Mouse (Mus musculus) spleen, adult 18-20 months (tissue): ENCODE results near the gene Hpse2.
"Not testable (repeated sequence)": the region's sequence is repeated elsewhere in the genome, so short reads cannot be mapped to it uniquely, and the experiment has no call there.

Experiments used
- DNase-seq, 2 experiments: peaks; one replicate each; pipeline ENCODE4 v3.0.0; 2022; ENCODE audit warnings: mixed read lengths in 2 of 2

Hpse2 gene

DNA sequence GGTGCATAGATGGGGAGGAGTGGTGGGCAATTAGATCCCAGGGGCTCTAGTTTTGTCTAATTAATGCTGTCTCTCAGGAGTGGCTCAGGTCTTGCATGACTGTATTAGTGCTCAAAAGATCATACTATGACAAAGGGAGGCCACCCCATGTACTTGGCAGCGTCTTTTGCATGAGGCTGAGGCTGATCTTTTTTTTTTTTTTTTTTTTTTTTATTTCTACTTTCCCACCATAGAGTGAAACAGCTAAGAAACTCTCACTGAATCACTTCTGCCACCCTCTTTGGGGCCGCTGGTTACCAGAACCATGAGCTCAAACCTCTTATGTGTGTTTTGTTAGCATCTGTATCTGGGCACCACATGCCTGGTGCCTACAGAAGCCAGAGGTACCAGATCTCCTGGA, 549.0 kb downstream of the Hpse2 start:
- no peak for DNase-seq

- no peak for DNase-seq
These were observed 549.9 kb downstream of the Hpse2 start for GRCm38 (mm10) chr19:42838271-42838670.

GRCm38 (mm10) chr19:42837591-42837990, 550.6 kb downstream of the Hpse2 start:
- DNase-seq: no peak

DNA sequence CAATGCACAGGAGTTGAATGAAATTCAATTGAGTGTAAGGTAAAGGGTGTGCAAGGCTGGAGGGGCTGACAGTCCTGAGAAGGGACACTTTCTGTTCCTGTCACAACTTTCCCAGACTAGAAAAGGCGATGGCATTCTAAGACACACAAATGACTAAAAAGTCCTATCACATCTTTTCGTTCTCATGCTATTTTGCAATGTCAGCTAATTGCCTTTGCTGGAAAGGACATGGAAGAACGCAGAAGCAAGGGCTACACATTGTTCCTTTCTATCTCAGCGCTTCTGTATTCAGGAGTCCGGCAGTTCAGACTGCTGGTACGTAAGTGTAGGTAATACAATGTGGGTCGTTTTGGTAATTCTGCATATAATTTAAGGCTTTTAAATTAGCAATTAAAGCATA, 555.0 kb downstream of the Hpse2 start:
- DNase-seq: no peak

DNA sequence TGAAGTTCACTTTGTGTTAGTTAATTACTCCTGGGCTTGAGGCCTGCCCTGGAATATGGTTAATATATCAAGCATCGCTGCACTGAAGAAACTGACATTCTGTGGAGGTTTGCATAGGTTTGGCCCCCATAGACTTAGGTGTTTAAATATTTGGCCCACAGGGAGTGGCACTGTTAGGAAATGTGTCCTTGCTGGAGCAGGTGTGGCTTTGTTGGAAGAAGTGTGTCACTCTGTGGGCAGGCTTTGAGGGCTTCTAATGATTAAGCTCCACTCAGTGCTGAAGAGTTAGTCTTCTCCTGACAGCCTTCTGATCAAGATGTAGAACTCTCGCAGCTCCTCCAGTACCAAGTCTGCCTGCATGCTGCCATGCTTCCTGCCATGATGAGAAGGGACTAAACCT, 555.9 kb downstream of the Hpse2 start:
- no peak for DNase-seq

DNA sequence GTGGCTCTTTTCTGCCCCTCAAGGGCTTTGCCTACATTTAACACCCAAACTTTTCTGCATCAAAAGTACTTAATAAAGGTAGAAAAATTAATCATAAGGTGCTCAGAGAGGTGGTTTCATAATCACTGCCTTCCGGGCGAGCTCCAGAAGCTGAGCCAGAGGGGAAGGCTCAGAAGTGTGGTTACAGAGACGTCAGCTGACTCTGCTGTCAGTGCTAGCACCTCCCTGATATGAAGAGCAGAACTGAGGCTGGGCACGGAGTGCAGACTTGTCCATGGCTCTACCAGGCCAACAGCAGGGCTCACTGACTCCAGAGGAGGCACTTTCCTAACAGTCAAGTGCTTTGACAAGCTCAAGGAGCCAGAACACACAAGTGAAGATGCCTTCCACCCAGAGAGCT, 559.0 kb downstream of the Hpse2 start:
- DNase-seq: no peak

- DNase-seq: no peak
These were observed 560.3 kb downstream of the Hpse2 start for GRCm38 (mm10) chr19:42827843-42828242.

DNA sequence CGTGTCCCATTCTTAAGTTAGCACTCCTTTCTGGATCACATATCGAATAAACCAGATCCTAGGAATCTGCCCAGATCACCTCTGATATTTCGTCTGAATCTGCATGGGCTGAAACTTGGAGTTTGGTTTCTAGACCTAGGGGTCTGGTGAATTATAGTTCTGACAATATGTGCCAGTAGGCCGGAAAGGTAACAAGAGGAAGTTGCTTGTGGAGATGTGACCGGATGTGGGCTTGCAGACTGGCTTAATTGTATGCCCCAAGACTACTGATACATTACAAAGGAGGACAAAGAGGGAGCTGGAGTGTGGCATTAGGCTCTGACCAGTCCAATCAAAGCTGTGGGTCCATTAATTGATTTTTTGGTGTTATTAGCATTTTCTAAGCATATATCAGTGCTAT, 568.0 kb downstream of the Hpse2 start:
- no peak for DNase-seq

GRCm38 (mm10) chr19:42817761-42818160, 570.4 kb downstream of the Hpse2 start:
- DNase-seq: no peak

- no peak for DNase-seq
These were observed 571.9 kb downstream of the Hpse2 start for GRCm38 (mm10) chr19:42816261-42816660.

DNA sequence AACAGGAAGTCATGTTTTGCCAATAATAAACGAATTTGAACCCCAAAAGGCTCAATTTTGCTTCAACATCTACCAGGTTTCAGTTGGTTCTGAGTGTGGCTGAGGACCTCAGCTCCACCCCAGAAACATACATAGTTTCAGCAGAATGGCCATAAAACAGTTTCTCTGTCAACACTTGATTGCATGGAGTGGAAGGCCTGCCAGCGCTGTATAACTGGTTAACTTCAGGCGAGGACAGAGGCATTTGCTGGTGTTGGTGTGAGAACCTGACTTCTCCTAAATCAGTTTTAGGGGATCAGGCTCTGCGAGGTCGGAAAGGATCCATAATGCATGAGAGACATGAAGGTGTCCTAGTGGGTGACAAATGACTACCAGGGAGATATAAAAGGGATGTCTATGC, 578.0 kb downstream of the Hpse2 start:
- no peak for DNase-seq

GRCm38 (mm10) chr19:42809491-42809890, 578.7 kb downstream of the Hpse2 start:
- no peak for DNase-seq

DNA sequence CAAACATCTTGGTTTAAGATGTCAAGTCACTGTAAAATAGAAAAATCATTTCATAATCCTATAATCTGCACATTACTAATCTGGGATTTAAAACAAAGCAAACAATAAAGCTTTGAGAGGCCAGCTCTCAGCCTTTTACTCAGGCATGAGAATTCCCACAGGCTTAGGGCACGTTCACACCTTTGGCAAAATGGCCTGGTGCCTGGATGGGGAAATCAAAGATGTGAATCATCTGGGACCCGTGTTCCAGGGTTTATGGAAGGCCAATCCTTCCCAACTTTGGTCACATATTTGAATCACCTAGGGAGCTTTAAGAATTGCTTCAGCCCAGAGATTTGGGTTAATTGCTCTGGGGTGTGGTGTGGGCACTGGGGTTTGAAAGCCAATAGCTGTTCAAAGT, 590.3 kb downstream of the Hpse2 start:
- DNase-seq: no peak

GRCm38 (mm10) chr19:42795801-42796200, 592.4 kb downstream of the Hpse2 start:
- no peak for DNase-seq

DNA sequence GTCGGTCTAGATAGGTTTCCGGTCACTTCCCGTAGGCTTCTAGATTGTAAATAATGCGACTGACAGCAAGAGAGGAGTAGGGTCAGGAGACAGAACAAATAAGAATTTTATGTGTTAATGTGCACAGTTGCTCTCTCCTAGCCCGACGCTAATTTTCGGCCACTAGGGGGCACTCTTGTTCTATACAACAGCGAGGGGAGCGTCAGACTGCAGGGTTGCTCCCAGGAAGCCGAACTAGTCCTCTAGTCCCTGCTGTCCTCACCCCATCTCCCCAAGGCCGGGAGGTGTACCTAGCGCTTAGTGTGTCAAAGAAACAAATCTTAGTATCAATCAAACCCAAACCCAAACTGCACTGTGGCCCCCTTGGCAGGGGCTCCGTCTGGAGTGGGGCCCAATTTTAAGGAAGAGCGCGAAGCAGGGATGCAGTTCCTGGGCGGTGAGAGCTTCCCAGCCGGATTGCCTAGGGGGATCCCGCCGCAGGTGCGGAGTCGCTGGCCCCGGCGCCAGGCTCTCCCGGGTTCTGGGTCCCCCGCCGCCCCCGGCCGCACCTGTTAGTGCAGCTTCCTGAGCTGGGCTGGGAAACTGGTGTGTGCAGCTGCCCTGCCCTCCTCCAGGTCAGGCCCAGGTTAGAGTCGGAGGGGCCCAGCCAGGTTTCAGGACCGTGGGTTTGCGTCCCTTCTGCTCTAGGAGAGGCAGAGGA, 593.1 kb downstream of the Hpse2 start:
- peak; percentile 58 to 85 for DNase-seq

DNA sequence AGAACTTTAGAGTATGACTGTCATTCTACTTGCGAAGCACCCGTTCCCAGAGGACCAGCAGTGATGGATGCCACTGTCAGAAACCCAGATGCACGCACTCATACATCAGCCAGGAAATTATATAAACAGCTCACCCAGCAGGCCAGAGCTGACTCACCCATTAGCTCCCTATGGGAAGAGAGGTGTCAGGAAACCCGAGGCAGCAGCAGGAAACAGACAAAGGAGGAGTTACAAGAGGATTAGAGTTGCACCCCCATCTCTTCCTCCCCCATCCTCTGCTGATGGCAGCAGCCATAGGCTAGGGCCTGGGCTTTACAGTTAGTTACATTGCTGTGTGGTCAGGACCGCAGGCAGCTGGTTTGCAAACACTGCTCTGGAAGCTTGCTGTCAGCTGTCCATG, 599.8 kb downstream of the Hpse2 start:
- no peak for DNase-seq

DNA sequence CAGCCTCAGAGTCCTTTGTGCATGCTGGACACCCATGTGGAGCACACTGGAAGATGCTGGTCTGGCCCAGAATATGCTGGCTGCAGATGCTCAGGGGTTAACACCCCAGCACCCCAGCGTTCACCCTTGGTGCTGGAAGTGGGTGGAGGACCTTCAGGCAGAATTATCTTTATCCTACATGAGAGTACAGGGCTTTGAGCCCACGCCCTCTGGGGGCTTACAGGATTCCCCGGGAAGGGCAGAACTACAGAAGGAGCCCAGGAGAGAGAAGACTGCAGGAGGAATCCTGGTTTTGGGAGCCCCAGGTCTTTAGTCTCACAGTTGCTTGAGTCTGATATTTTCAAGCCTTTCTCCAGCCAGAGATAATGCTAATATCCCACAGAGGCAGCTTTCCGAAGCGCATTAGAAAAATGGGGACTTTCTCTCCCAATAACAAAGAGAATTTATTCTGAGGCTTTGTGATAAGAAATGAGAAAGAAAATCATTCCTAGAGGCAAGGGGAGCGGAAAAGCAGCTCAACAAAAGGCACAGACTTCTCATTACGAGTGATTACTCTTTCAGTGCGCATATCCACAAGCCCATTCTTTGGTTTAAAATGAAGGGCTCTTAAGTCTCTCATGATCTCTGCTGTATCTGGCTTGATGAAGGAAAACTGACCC, 602.5 kb downstream of the Hpse2 start:
- DNase-seq: no peak

- DNase-seq: no peak
These were observed 603.0 kb downstream of the Hpse2 start for GRCm38 (mm10) chr19:42785129-42785528.

DNA sequence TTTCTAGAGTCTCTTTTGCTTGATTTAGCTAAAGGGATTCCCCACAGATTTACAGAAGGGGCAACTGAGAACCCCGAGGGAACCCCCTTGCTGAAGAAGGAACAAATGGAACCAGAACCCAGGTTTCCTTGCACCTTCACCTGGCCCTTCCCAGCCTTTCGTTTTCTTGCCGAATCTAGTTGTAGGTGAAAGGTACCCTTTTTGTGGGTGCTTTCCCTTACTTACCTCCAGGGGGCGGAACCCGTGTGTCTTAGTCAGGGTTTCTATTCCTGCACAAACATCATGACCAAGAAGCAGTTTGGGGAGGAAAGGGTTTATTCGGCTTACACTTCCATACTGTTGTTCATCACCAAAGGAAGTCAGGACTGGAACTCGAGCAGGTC, 608.0 kb downstream of the Hpse2 start:
- not testable (repeated sequence) for DNase-seq

- peak; percentile 84 to 86 for DNase-seq
These were observed 608.5 kb downstream of the Hpse2 start, which contains the start of gene Hps1 for GRCm38 (mm10) chr19:42779531-42780155. Gene Hps1 (minus strand): TSS chr19:42779978.

DNA sequence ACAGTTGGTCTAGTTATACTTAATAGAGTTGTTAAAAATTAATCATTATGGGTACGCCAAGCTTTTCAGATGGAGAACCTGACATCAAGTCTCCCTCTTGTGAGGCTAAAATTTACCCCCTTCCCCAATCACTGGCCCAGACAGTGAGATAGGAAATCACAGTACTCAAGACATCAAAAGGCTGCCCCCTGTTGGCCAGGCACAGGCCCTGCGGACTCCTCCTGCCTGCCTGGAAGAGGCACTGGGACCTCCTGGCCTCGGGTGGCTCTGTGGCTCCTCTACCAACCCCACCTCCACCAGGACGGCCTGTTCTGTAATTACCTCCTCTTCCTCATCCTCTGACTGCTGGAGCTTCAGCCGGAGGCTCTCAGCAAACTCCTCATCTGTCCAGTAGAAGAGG, 610.4 kb downstream of the Hpse2 start:
- DNase-seq: peak in 1 of 2 experiments; percentile 50

- DNase-seq: peak in 1 of 2 experiments; percentile 38
These were observed 611.3 kb downstream of the Hpse2 start for GRCm38 (mm10) chr19:42776813-42777212.

GRCm38 (mm10) chr19:42770141-42770872, 617.8 kb downstream of the Hpse2 start:
- no peak for DNase-seq
